Mouse (Mus musculus) gastrocnemius, postnatal 4 days (tissue): Measurements from ENCODE around the gene Dnah9. TPM values are rescaled to one million over a fixed set of nuclear protein-coding genes. Genes with fewer than 3 reads are reported as not detected.

Experiments used
- DNase-seq, 2 experiments: peaks; one replicate each; pipeline ENCODE4 v3.0.0; 2021 to 2022; ENCODE audit warnings: low spot score in 2 of 2, mixed read lengths in 2 of 2
- total RNA-seq, 2 experiments: library from RNA; stranded (reverse); gene quantifications; 2 replicates each; pipeline ENCODE4 v1.2.3; 2021

Dnah9 gene
- total RNA-seq, 2 experiments from 2014 or later = 0.10 TPM; not detected in 1

GRCm38 (mm10) chr11:65801899-65802298, 366.5 kb downstream of the Dnah9 start:
- no peak for DNase-seq

GRCm38 (mm10) chr11:65795896-65796295, 372.5 kb downstream of the Dnah9 start:
- DNase-seq = no peak

- DNase-seq = no peak
Observed at GRCm38 (mm10) chr11:65794428-65795219, 373.7 kb downstream of the Dnah9 start.

DNA sequence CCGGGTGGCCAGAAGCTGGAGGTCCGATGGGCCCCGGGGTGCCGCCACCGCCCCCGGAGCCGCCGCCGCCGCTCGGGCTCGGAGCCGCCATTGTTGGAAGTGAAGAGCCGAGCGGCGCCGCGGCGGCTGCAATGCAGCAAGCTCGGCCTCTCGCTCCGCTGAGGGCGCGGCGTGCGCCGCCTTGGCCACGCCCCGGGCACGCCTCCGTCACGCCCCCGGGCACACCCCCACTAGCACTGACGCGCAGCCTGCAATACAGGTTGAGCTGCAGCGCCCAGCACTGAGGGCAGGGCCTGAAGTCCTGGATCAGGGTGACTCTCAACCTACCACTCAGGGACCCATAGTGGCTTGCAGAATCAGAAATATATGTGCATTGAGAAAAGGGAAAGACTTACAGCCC, 380.2 kb downstream of the Dnah9 start, which contains the start of gene Map2k4:
Gene Map2k4, minus strand, starts transcription at position 144 of the 400 bp plus-strand sequence.
- DNase-seq = peak; percentile 89 to 91

DNA sequence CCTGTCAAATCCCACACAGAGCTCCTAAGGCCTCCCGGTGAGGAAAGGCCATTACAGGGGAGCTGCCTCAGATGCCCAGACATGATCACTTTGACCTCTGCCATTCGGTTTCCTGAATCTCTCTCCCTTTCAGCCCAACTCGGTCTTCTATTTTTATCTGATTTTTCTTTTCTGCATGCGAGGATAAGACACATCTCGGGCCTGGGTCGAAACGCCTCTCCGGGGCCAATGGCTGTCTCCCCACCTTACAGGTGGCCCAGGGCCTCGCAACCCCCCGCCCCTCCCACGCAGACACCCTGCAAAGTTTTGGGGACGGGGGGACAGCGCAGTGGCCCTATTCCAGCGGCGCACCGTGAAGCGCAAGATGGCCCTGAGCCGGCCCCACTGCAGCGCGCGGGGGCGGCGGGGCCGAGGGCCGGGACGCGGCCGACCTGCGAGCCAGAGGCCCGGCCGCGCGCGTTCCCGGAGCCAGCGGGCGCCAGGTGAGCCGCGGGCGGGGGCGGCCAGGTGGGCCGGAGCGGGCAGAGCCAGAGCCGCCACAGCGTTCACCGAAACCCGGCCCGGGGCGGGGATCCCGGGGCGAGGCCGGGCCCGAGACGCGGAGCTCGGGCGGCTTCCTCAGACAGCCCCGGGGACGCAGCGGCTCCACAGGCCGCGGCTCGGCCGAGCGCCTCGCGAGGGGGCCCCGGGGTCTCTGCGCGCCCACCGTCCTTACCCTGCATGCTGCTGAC, 380.8 kb downstream of the Dnah9 start:
- peak in 1 of 2 experiments; percentile 22 for DNase-seq

DNA sequence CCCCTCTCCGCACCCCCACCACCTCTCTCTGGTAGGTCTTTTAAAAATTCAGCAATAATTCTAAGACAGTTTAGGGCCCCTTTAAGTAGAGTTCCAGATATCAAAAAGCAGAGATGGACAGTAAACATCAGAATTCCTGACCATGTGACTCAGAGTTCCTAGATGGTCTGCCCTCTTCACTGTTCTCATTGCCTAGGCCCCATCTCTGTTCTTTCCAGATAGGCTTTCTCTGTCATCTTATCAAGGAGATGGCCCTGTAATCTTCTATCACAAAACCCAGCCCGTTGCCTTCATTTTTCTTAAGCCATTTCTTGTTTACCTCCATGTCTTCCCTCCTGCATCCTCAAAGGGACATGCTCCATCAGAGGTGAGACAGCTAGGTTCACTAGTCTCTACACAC, 382.2 kb downstream of the Dnah9 start:
- DNase-seq = no peak

- DNase-seq = no peak
Observed at GRCm38 (mm10) chr11:65781596-65781995, 386.8 kb downstream of the Dnah9 start.
